In the genomic region with DNA sequence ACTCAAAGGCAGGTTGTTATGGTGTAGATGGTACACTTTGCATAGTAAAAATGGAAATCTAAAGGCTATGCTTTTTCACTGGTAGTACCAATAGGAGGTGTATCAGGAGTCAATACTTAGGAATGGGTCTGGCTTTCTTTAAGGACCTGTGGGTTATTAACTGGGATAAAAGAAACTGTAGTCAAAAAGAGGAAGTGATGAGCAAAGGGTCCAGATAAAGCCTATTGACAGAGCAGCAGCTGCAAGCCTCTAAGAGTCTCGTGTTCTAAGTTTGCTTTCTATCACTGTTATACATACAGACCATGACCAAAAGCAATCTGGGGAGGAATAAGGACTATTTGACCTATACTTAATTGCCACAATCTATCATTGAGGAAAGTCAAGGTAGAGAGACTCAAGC, we compare ENCODE assay signal across 31 mouse cellular contexts.
DNase-seq lines count a peak whose midpoint lies in the region; ATAC-seq and TF ChIP-seq lines count a peak whose summit lies in the region.
"Had no signal": no experiment of that assay in that cellular context is flagged by ENCODE, and none has a peak within 500 bp of the region (broad histone marks: within the 10 kb centered on the region; RNA-seq: fewer than 3 reads in every experiment).

No protein-coding gene starts in this region.

- peak; percentile 40 for ATAC-seq in granulocyte monocyte progenitor cell, adult 5-6 weeks (replicated peaks; ENCODE audit: poor library complexity, severe bottlenecking)
- ATAC-seq: forebrain, embryonic 15.5 days; hindbrain, postnatal 0 days; inflammation-experienced regulatory T-cells, adult 6 months; intestine, embryonic 16.5 days had no signal

- no peak overlapping the region for H3K27ac ChIP-seq in MEL (ENCODE audit: control insufficient read depth, low read depth, low read length)
- H3K27ac ChIP-seq: embryonic facial prominence, embryonic 10.5 days; embryonic facial prominence, embryonic 13.5 days; forebrain, embryonic 12.5 days; forebrain, embryonic 15.5 days; heart, embryonic 15.5 days; hindbrain, embryonic 10.5 days; hindbrain, embryonic 13.5 days; hindbrain, postnatal 0 days had no signal

- TF ChIP-seq POLR2A in MEL (IDR thresholded peaks at IDR 0.05; ENCODE audit: control insufficient read depth in 1 of 2, insufficient read depth in 1 of 2, low read depth in 1 of 2, low read length in 2 of 2, poor library complexity in 1 of 2), result no peak

- H3K4me3 ChIP-seq in MEL (ENCODE audit: control insufficient read depth in 1 of 2, insufficient read depth in 1 of 2, low read depth in 2 of 2, low read length in 2 of 2), result no peak overlapping the region
- H3K4me3 ChIP-seq: embryonic facial prominence, embryonic 10.5 days; embryonic facial prominence, embryonic 13.5 days; erythroblast, embryonic 14.5 days; forebrain, embryonic 12.5 days; forebrain, embryonic 15.5 days; heart, embryonic 12.5 days; heart, embryonic 15.5 days; hindbrain, embryonic 10.5 days; hindbrain, embryonic 13.5 days had no signal

- no peak for TF ChIP-seq CTCF in MEL (IDR thresholded peaks at IDR 0.05 in 2 of 3, conservative IDR thresholded peaks at IDR 0.05 in 1 of 3; ENCODE audit: control insufficient read depth in 1 of 3, insufficient read depth in 1 of 3, low read depth in 2 of 3, low read length in 3 of 3, poor library complexity in 1 of 3, severe bottlenecking in 1 of 3)

- H3K9me3 ChIP-seq in MEL (replicated peaks; ENCODE audit: insufficient read depth, low read length), result no peaks in the 10 kb centered on the region
- H3K9me3 ChIP-seq: embryonic facial prominence, embryonic 10.5 days; embryonic facial prominence, embryonic 13.5 days; forebrain, embryonic 12.5 days; forebrain, embryonic 15.5 days; heart, embryonic 12.5 days; heart, embryonic 15.5 days; hindbrain, embryonic 10.5 days; hindbrain, embryonic 13.5 days had no signal

- H3K36me3 ChIP-seq in MEL (ENCODE audit: control insufficient read depth in 1 of 2, insufficient read depth in 2 of 2, low read length in 2 of 2), result peaks cover 0 to 2% of the 10 kb centered on the region in 2 experiments; a peak in 1 of 4 replicates
- H3K36me3 ChIP-seq: embryonic facial prominence, embryonic 10.5 days; embryonic facial prominence, embryonic 13.5 days; forebrain, embryonic 12.5 days; forebrain, embryonic 15.5 days; heart, embryonic 12.5 days; heart, embryonic 15.5 days; hindbrain, embryonic 10.5 days; hindbrain, embryonic 13.5 days had no signal

- H3K4me1 ChIP-seq in MEL (ENCODE audit: control insufficient read depth in 1 of 2, insufficient read depth in 2 of 2, low read length in 2 of 2), result peaks cover 0 to 2% of the 10 kb centered on the region in 2 experiments; a peak in 2 of 4 replicates
- H3K4me1 ChIP-seq: heart, embryonic 15.5 days had no signal

- no peak for TF ChIP-seq RAD21 in MEL (IDR thresholded peaks at IDR 0.05; ENCODE audit: low read depth, low read length)

- DNase-seq in A20 (ENCODE audit: low read depth, low spot score), result peak; percentile 50
- DNase-seq in MEL (ENCODE audit: low read depth, low spot score), result peak; percentile 60
- DNase-seq in urinary bladder, postnatal 25 days (ENCODE audit: low spot score), result no peak
- DNase-seq in cerebellum, adult 11-12 months, result no peak
- no peak for DNase-seq in gastrocnemius, postnatal 4 days (ENCODE audit: low spot score in 2 of 2)
- DNase-seq: adrenal gland, adult 2 months; adrenal gland, postnatal 14 days; B cell, adult 2 months; cerebellum, adult 11 months; cerebellum, adult 8-10 months; cerebellum, postnatal 10 days; embryo, embryonic 11 days; gastrocnemius, postnatal 10 days; gastrocnemius, postnatal 36 days; heart, adult 18-20 months; heart, postnatal 10 days; heart, postnatal 36 days; kidney, adult 18-20 months had no signal

- H3K9ac ChIP-seq in MEL (ENCODE audit: control insufficient read depth, low read depth, low read length, poor library complexity, severe bottlenecking), result no peak overlapping the region
- H3K9ac ChIP-seq: embryonic facial prominence, embryonic 13.5 days; forebrain, embryonic 12.5 days; forebrain, embryonic 15.5 days; heart, embryonic 12.5 days; heart, embryonic 15.5 days; hindbrain, embryonic 13.5 days had no signal

- no peaks in the 10 kb centered on the region for H3K79me2 ChIP-seq in MEL (ENCODE audit: control insufficient read depth, insufficient read depth, low read length, poor library complexity)

- H3K27me3 ChIP-seq in MEL (ENCODE audit: control insufficient read depth in 1 of 2, insufficient read depth in 2 of 2, low read length in 2 of 2), result no peaks in the 10 kb centered on the region
- H3K27me3 ChIP-seq: forebrain, embryonic 12.5 days; forebrain, embryonic 15.5 days; heart, embryonic 12.5 days; heart, embryonic 15.5 days; hindbrain, embryonic 13.5 days had no signal

- peak in 1 of 2 experiments; percentile 71; a peak in 2 of 4 replicates for TF ChIP-seq EP300 in MEL (IDR thresholded peaks at IDR 0.05; ENCODE audit: low read depth in 1 of 2, low read length in 2 of 2)

TF ChIP-seq in MEL, 35 proteins besides CTCF, POLR2A, EP300 and RAD21:
- no peak for TF ChIP-seq CHD1 (IDR thresholded peaks at IDR 0.05; ENCODE audit: low read depth, low read length)
- peak; percentile 49 for TF ChIP-seq GATA1 (IDR thresholded peaks at IDR 0.05; ENCODE audit: low read depth, low read length)
- no peak for TF ChIP-seq MEF2A (IDR thresholded peaks at IDR 0.05; ENCODE audit: extremely low read depth, insufficient replicate concordance, low read depth, low read length, poor library complexity, severe bottlenecking)
- TF ChIP-seq RCOR1 (IDR thresholded peaks at IDR 0.05; ENCODE audit: low read depth, low read length), result no peak
- TF ChIP-seq MXI1 (IDR thresholded peaks at IDR 0.05; ENCODE audit: low read depth, low read length), result peak; percentile 37; the same call in 1 of the 2 replicates
- TF ChIP-seq HCFC1 (IDR thresholded peaks at IDR 0.05; ENCODE audit: low read depth, low read length), result no peak
- no peak for TF ChIP-seq TAL1 (IDR thresholded peaks at IDR 0.05; ENCODE audit: low read length)
- TF ChIP-seq BHLHE40 (IDR thresholded peaks at IDR 0.05; ENCODE audit: borderline replicate concordance, low read depth, low read length), result peak; percentile 20; the same call in 1 of the 2 replicates

Comparison
In these comparisons a context has a peak if more than half of its experiments do, and no peak if none do; other contexts are left out.
1. DNase-seq: peak in A20 (single experiment) and MEL (single experiment); none in urinary bladder, postnatal 25 days (single experiment), cerebellum, adult 11-12 months (single experiment) and gastrocnemius, postnatal 4 days (0 of 2).